Mouse (Mus musculus) C2C12 (cell line): ENCODE data around the gene Mrgpre. TPM values are rescaled to one million over a fixed set of nuclear protein-coding genes. Genes with fewer than 3 reads are reported as not detected.
A peak's percentile ranks its signal among the peaks of the same experiment; 100 is the strongest.

Source experiments
- H3K27me3 ChIP-seq: one replicate; pipeline ENCODE4 v1.6.1; 2011; ENCODE audit not compliant: control insufficient read depth, insufficient read depth, insufficient read length
- H3K36me3 ChIP-seq: one replicate; pipeline ENCODE4 v1.6.1; 2011; ENCODE audit not compliant: control insufficient read depth, insufficient read depth
- H3K4me3 ChIP-seq: one replicate; pipeline ENCODE4 v1.5.1; 2011; ENCODE audit warnings: mild to moderate bottlenecking, control low read depth; ENCODE audit not compliant: poor library complexity, insufficient read depth, severe bottlenecking
- H3K79me2 ChIP-seq: one replicate; pipeline ENCODE4 v1.6.1; 2011; ENCODE audit not compliant: control insufficient read depth, insufficient read depth
- H3K79me3 ChIP-seq: one replicate; pipeline ENCODE4 v1.6.1; 2011; ENCODE audit warnings: low read depth, control low read depth
- H3ac ChIP-seq: one replicate; pipeline ENCODE3; 2011; ENCODE audit warnings: low read depth; ENCODE audit not compliant: control insufficient read depth, insufficient read length
- CEBPB ChIP-seq: IDR thresholded peaks from one replicate; pipeline ENCODE4 v1.6.1; 2011; ENCODE audit warnings: low read depth, mild to moderate bottlenecking, control low read depth, moderate library complexity
- CTCF ChIP-seq: IDR thresholded peaks from one replicate; pipeline ENCODE4 v1.5.1; 2011; ENCODE audit not compliant: control insufficient read depth, insufficient read depth, insufficient read length
- FOSL1 ChIP-seq: IDR thresholded peaks from one replicate; pipeline ENCODE4 v1.8.0; 2011; ENCODE audit warnings: mild to moderate bottlenecking, low read length; ENCODE audit not compliant: poor library complexity, insufficient read depth, severe bottlenecking
- MAX ChIP-seq: IDR thresholded peaks from one replicate; pipeline ENCODE4 v1.6.1; 2011; ENCODE audit warnings: mild to moderate bottlenecking, control low read depth
- MYOD1 ChIP-seq: IDR thresholded peaks from one replicate; pipeline ENCODE4 v1.6.1; 2011; ENCODE audit warnings: low read depth; ENCODE audit not compliant: control insufficient read depth, insufficient read length
- MYOG ChIP-seq: IDR thresholded peaks from one replicate; pipeline ENCODE4 v1.6.1; 2011; ENCODE audit not compliant: control insufficient read depth, insufficient read length; ENCODE audit errors: extremely low read depth
- USF1 ChIP-seq: IDR thresholded peaks from one replicate; pipeline ENCODE4 v1.6.1; 2011; ENCODE audit warnings: low read depth, mild to moderate bottlenecking, control low read depth, moderate library complexity
- polyA plus RNA-seq: library from polyadenylated mRNA; unstranded; fragments of >200 nt; fragmentation: generic; extraction: Trizol; gene quantifications from one replicate; pipeline ENCODE4 v1.2.1, GENCODE M21; 2012; ENCODE audit warnings: missing spikeins

Mrgpre gene
- polyA plus RNA-seq, 1 experiment: 2.9 TPM

DNA sequence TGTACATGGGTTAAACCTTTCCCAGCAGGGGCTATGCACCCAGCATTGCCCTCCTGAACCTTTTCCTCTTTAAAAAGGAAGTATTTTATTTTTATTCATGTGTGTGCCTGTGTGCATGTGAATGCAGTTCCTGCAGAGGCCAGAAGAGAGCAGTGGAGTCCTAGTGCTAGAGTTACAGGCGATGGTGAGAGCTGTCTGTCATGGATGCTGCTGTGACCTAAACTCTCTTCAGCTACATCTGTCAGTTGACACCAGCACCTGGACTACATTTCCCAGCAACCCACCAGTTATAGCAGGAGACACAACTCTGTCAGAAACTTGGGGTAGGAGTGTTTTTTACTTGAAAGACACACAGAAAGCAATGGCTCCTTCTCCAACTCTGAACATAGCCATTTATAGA is 24.6 kb upstream of the Mrgpre start:
- H3K4me3 ChIP-seq: no peak overlapping the region
- H3K79me3 ChIP-seq: no peaks in the 10 kb centered on the region
- H3K36me3 ChIP-seq: peaks cover 46% of the 10 kb centered on the region
- TF ChIP-seq MAX (no peak), CEBPB (no peak), CTCF (no peak), FOSL1 (no peak), USF1 (no peak), MYOD1 (no peak), MYOG (no peak)
- H3ac ChIP-seq: no peak overlapping the region
- no peaks in the 10 kb centered on the region for H3K79me2 ChIP-seq
- no peaks in the 10 kb centered on the region for H3K27me3 ChIP-seq

DNA sequence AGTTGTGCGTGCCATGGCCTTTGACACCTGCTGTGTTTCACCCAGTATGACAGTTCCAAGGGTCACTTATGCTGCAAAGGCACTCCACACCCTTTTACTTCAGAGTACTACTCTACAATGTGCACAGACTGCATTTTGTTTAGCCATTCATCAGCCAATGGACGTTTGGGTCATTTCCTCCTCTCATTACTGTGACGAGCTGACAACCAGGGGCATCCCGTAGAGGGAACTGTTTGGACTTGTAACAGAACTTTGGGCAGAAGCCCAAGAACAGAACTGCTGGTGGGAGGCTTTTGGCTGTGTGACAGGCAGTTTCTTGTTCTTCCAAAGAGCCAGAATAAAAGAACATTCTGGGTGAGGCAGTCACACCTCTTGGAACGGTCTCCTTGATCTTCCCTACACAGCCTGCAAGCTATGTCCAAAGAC is 20.9 kb upstream of the Mrgpre start:
- Histone ChIP-seq H3K4me3 (no peak overlapping the region), H3ac (no peak overlapping the region), H3K27me3 (no peaks in the 10 kb centered on the region), H3K79me2 (no peaks in the 10 kb centered on the region), H3K36me3 (peaks cover 24% of the 10 kb centered on the region), H3K79me3 (no peaks in the 10 kb centered on the region)
- TF ChIP-seq FOSL1 (no peak), MYOD1 (no peak), CEBPB (no peak), MAX (no peak), CTCF (no peak), MYOG (no peak)

GRCm38 (mm10) chr7:143801195-143802065 is 17.1 kb upstream of the Mrgpre start:
- no peak overlapping the region for H3K4me3 ChIP-seq
- H3K27me3 ChIP-seq: no peaks in the 10 kb centered on the region
- TF ChIP-seq MYOG (no peak), FOSL1 (peak; percentile 65), MYOD1 (peak; percentile 81), USF1 (peak; percentile 1)
- peaks cover 25% of the 10 kb centered on the region for H3K36me3 ChIP-seq
- no peaks in the 10 kb centered on the region for H3K79me2 ChIP-seq
- no peaks in the 10 kb centered on the region for H3K79me3 ChIP-seq
- no peak overlapping the region for H3ac ChIP-seq

GRCm38 (mm10) chr7:143800770-143801169 is 16.5 kb upstream of the Mrgpre start:
- Histone ChIP-seq H3K79me2 (no peaks in the 10 kb centered on the region), H3K27me3 (no peaks in the 10 kb centered on the region), H3K36me3 (peaks cover 27% of the 10 kb centered on the region), H3K79me3 (no peaks in the 10 kb centered on the region), H3ac (no peak overlapping the region), H3K4me3 (no peak overlapping the region)
- TF ChIP-seq MYOD1: no peak

DNA sequence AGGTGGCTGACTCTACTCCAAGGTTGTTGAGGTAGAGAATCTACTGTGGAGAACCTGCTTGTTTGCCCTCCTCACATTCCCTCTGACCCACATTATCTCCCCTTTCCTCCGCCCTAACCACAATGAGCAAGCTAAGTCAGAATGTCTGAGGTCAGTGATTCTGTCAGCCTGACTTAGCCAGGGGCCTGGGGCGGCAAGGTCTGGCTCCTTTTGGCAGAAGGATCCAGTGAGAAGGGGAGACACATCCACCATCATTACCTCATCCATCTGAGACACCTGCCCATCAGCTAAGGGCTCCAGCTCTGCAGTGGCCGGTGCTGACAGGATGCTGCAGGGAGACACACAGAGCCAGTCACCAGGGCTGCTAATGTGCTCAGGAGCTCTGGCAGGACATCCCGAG is 14.5 kb upstream of the Mrgpre start:
- Histone ChIP-seq H3K36me3 (peaks cover 24% of the 10 kb centered on the region), H3K27me3 (no peaks in the 10 kb centered on the region), H3K79me2 (no peaks in the 10 kb centered on the region), H3K79me3 (no peaks in the 10 kb centered on the region), H3ac (no peak overlapping the region), H3K4me3 (no peak overlapping the region)
- TF ChIP-seq CTCF: no peak
- peak; percentile 65 for TF ChIP-seq MYOD1

DNA sequence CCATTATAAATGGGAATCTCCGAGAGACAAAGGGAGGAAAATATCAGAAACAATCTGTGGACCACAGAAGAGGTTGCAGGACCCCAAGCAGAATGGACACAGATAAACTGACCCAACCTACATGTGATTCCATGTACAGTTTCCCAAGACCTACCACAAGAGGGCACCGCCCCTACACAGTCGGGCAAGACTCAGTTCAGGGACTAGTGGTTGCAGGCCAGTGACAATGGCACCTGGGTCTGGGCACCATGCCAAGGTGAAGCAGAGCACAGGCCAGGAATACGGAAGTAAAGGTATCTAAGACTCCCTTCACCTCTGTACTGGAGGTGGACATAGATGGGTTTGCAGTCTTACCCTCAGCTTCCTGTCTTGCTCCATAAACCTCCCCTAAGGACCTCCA is 8.8 kb upstream of the Mrgpre start:
- no peak overlapping the region for H3ac ChIP-seq

More for the DNA sequence above, 8.8 kb upstream of the Mrgpre start:
- H3K4me3 ChIP-seq: no peak overlapping the region
- TF ChIP-seq MAX (no peak), CTCF (peak; percentile 57)
- H3K36me3 ChIP-seq: peaks cover 22% of the 10 kb centered on the region
- no peaks in the 10 kb centered on the region for H3K27me3 ChIP-seq
- H3K79me3 ChIP-seq: no peaks in the 10 kb centered on the region
- H3K79me2 ChIP-seq: no peaks in the 10 kb centered on the region
